Mouse (Mus musculus) G1E (cell line): ENCODE results near the gene Tep1. TPM values are rescaled to one million over a fixed set of nuclear protein-coding genes. Genes with fewer than 3 reads are reported as not detected.
A peak's percentile ranks its signal among the peaks of the same experiment; 100 is the strongest.

ENCODE experiments used
- ATAC-seq: 2 replicates; pipeline ENCODE4 v1.8.0; 2016; ENCODE audit warnings: mild to moderate bottlenecking; ENCODE audit not compliant: insufficient number of reproducible peaks, poor library complexity, low FRiP score, severe bottlenecking; ENCODE audit errors: extremely low read depth
- DNase-seq: peaks from one replicate; pipeline ENCODE4 v3.0.0; 2012; ENCODE audit warnings: low spot score
- H3K27me3 ChIP-seq: 2 replicates; pipeline ENCODE4 v1.6.1; 2012; ENCODE audit warnings: mild to moderate bottlenecking, low read length, inconsistent platforms; ENCODE audit not compliant: insufficient read depth
- H3K36me3 ChIP-seq: replicated peaks from 2 replicates; pipeline ENCODE3; 2012; ENCODE audit warnings: mild to moderate bottlenecking, inconsistent platforms
- H3K4me1 ChIP-seq: 2 replicates; pipeline ENCODE4 v1.6.1; 2012; ENCODE audit warnings: low read depth, low read length, inconsistent platforms, mixed read lengths; ENCODE audit not compliant: insufficient read depth
- H3K4me3 ChIP-seq: 2 replicates; pipeline ENCODE4 v1.5.1; 2012; ENCODE audit warnings: low read depth, mild to moderate bottlenecking, inconsistent platforms, low read length, moderate library complexity, mixed read lengths
- H3K9me3 ChIP-seq: replicated peaks from 2 replicates; pipeline ENCODE4 v1.6.1; 2012; ENCODE audit warnings: inconsistent platforms
- CTCF ChIP-seq: IDR thresholded peaks from 2 replicates; pipeline ENCODE4 v1.5.1; 2012; ENCODE audit warnings: low read depth, low read length, inconsistent platforms, mixed read lengths
- GATA1 ChIP-seq: IDR thresholded peaks from 2 replicates; pipeline ENCODE4 v1.6.1; 2012; ENCODE audit warnings: borderline replicate concordance, low read length, inconsistent platforms, mixed read lengths
- GATA2 ChIP-seq: IDR thresholded peaks from 2 replicates; pipeline ENCODE4 v1.6.1; 2012; ENCODE audit warnings: low read depth, low read length, inconsistent platforms, borderline replicate concordance
- POLR2AphosphoS5 ChIP-seq: IDR thresholded peaks from 2 replicates; pipeline ENCODE4 v1.6.1; 2012; ENCODE audit warnings: low read depth, low read length, inconsistent platforms; ENCODE audit not compliant: insufficient replicate concordance
- TAL1 ChIP-seq: conservative IDR thresholded peaks from 2 replicates; pipeline ENCODE4 v1.6.1; 2012; ENCODE audit warnings: low read depth, low read length, inconsistent platforms, mixed read lengths
- polyA plus RNA-seq: library from polyadenylated mRNA; stranded (reverse); fragments of >175 nt; gene quantifications from 2 replicates; pipeline ENCODE4 v1.2.3, GENCODE M21; 2012
- total RNA-seq, 2 experiments: library from RNA; stranded (forward) in 1 of 2; stranded (reverse) in 1 of 2; fragments of 200-1000 nt in 1 of 2; fragments of >200 nt in 1 of 2; fragmentation: Nextera tagmentation in 1 of 2; gene quantifications; 2 replicates each; pipeline ENCODE4 v1.2.3; 2014 to 2017

Gene Tep1
- total and polyA plus RNA-seq, 3 experiments, result 3.3 to 29.1 (median 17.0) TPM

DNA sequence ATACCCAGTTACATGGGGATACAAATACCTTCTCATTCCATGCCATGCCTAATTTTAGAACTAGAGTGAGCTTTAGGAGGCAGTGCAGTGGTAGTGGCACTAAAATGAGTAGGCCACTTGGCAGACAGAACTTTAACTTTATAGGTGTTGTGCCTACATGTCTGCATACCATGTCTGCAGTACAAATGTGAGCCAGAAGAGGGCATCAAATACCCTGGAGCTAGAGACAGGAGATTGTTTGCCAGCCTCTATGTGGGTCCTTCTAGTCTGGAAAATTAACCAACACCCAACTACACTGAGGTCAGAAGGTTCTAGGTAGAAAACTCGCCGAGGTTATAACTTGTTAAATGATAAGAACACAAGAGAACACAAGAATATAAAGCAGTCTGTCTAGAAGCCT lies 71.8 kb downstream of the Tep1 start:
- Histone ChIP-seq H3K36me3 (peaks cover 75% of the 10 kb centered on the region), H3K4me1 (peaks cover 38% of the 10 kb centered on the region), H3K4me3 (no peak overlapping the region), H3K27me3 (no peaks in the 10 kb centered on the region), H3K9me3 (no peaks in the 10 kb centered on the region)
- no peak for ATAC-seq
- DNase-seq, result no peak
- TF ChIP-seq GATA1 (no peak), CTCF (peak; percentile 31; the same call in 1 of the 2 replicates)

DNA sequence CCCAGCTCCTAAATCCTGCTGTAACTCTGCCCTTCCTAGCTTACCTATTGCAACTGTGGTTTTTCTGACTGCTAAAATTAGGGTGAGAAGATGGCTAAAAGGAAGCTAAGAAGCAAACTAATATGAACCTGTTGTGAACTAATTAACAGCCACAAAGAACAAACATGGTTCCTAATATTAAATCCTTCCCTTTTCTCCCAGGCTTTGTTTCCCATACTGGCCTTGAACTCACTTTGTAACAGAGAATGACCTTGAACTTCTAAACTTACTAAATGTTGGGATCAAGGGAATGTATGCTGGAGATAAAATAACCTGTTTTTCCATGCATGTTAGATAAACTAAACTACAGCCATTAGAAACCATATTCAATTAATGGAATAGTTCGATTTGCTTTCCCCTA lies 73.9 kb downstream of the Tep1 start:
- no peak overlapping the region for H3K4me3 ChIP-seq
- no peaks in the 10 kb centered on the region for H3K9me3 ChIP-seq
- DNase-seq (no peak), ATAC-seq (no peak)
- peaks cover 80% of the 10 kb centered on the region for H3K36me3 ChIP-seq
- H3K27me3 ChIP-seq, result no peaks in the 10 kb centered on the region
- H3K4me1 ChIP-seq, result peaks cover 23% of the 10 kb centered on the region
- TF ChIP-seq GATA2 (no peak), POLR2AphosphoS5 (no peak), TAL1 (no peak), CTCF (no peak), GATA1 (no peak)

DNA sequence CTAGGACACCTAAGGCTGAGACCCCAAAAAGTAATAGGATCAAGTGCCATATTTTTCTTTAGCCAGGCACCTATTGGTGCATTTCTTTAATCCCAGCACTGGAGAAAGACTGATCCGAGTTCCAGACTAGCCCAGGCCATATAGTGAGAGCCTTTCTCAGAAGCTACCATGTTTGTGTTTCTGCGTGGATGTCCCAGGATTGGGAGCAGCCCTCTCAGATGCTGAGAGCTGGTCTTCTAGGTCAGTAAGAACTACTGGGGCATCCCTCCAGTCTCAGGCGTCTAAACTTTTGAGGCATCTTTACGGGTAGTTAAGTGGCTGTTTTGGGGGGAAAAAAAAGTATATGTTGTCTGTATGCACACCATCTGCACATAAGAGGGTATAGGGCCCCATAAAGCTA lies 74.4 kb downstream of the Tep1 start:
- peaks cover 18% of the 10 kb centered on the region for H3K4me1 ChIP-seq
- no peak for DNase-seq
- H3K27me3 ChIP-seq, result no peaks in the 10 kb centered on the region
- ATAC-seq, result no peak
- H3K9me3 ChIP-seq, result no peaks in the 10 kb centered on the region
- no peak for TF ChIP-seq GATA1
- no peak for TF ChIP-seq TAL1
- TF ChIP-seq CTCF, result no peak
- no peak for TF ChIP-seq GATA2
- no peak for TF ChIP-seq POLR2AphosphoS5
- peaks cover 79% of the 10 kb centered on the region for H3K36me3 ChIP-seq
- no peak overlapping the region for H3K4me3 ChIP-seq

DNA sequence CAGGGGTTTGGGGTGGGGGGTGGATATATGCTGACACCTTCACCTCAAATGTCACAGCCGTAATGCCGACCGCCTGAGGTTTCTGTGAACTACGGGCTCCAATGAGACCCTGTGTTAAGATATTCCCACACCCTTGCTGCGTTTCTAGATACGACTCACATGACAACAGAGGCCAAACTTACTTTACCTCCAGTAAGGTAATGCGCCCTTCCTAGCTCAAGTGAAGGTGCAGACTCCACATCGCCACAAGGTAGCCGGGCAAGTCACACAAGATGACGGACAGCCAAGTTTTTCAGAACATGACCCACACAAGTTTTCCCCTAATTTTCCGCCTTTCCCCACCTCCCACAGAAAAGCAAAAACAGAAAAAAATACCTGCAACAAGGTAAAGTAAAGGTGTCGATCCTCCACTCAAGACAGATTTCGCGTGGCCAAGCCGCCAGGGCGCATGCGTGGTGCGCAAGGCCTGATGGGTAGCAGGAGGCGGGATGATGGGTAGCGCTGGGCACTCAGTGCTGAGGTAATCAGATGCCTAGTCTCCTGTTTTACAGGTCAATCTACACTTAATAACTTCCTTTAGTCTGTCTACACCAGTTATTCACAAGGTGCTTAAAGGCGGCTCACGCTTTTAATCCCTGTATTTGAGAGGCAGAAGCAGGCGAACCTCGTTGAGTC lies 75.0 kb downstream of the Tep1 start:
- no peak for TF ChIP-seq CTCF
- H3K4me3 ChIP-seq, result no peak overlapping the region
- DNase-seq (no peak), ATAC-seq (no peak)
- no peaks in the 10 kb centered on the region for H3K9me3 ChIP-seq
- peaks cover 79% of the 10 kb centered on the region for H3K36me3 ChIP-seq
- peaks cover 15% of the 10 kb centered on the region for H3K4me1 ChIP-seq
- no peaks in the 10 kb centered on the region for H3K27me3 ChIP-seq

DNA sequence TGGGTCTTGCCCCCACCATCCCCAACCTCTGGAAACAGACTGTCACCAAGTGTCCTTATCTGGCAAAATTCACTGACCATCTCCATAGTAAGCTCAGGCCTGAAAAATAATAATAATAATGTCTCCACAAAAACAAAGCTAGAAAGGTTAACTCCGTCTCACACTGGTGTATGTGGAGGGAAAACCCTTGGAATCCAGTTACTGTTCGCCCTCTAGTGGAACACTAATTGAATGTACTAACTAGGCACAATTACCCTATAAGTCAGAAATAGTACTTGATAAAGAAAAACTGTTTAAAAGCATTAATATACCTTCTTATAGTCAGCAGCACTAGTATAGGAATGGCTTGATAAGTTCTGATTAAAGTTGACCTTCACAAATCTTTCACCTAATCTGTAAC lies 82.2 kb downstream of the Tep1 start:
- Histone ChIP-seq H3K4me1 (peaks cover 11% of the 10 kb centered on the region), H3K36me3 (peaks cover 49% of the 10 kb centered on the region), H3K27me3 (no peaks in the 10 kb centered on the region), H3K4me3 (no peak overlapping the region), H3K9me3 (no peaks in the 10 kb centered on the region)
- TF ChIP-seq TAL1, result no peak
- TF ChIP-seq CTCF, result no peak
- TF ChIP-seq POLR2AphosphoS5, result no peak
- no peak for TF ChIP-seq GATA2
- ATAC-seq (no peak), DNase-seq (no peak)

DNA sequence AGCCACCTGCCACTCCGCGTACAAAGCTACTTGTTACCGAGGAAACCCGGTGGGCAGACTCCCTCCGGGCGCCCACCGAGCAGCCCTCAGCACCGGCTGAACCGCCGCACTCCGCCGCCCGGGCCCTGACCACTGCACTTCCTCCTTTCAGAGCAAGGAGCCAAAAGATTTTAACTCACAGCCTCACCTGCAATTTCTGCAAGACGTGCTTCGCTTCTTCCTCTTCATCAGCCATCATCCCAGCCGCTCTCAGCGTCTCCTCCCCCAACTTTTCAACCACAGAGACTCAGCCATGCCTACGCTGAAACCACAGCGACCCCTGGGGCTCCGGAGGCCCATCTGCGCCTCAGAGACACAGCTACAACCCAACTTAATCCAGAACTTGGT lies 85.1 kb downstream of the Tep1 start, which contains the start of gene Ttc5:
Ttc5 (minus strand) TSS at position 269 of the 387 bp plus-strand sequence.
- DNase-seq (peak; percentile 66), ATAC-seq (peak; percentile 70)
- no peaks in the 10 kb centered on the region for H3K9me3 ChIP-seq
- H3K36me3 ChIP-seq, result peaks cover 47% of the 10 kb centered on the region
- H3K4me3 ChIP-seq, result peak within 1 kb of the TSS; percentile 87
- no peaks in the 10 kb centered on the region for H3K27me3 ChIP-seq
- TF ChIP-seq GATA2 (no peak), CTCF (peak; percentile 72; the same call in 1 of the 2 replicates)
- H3K4me1 ChIP-seq, result peaks cover 16% of the 10 kb centered on the region

DNA sequence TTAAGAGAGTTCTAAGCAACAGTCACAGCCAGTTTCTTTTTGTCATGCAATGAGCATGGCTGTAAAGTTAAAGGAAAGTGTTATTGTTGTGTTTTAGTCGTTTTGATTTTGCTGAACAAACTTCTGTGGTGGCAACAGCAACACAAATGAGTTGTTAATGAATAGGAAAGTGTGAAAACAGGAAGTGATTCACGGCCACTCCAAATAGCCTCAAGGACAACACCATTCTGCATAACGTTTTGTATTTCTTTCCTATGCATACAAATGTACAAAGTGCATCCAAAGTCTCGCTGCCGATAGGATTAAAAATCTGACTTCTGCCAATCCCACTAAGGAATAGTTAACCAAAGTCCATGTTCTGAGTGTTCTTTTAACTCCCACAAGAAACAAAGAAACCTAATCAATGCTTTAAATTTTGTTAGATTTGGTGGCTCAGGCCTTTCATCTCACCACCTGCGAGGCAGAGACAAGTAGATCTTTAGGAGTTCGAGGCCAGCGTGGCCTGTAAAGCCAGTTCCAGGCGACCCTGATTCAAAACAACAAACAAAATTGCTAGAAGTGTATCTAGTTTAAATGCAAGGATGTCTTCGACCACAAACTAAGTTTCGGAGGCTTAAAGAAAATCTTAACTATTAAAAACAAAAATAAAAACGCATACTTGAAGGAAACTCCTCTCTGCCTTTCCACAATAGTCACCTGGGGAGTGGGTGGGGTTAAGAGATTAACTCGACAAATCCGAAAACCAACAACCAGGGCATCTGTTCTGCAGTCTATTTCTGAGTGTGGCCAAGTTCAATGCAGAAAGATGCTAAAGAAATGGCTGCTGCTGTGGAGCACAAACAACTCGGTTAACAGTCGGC lies 85.7 kb downstream of the Tep1 start:
- Histone ChIP-seq H3K4me1 (peaks cover 16% of the 10 kb centered on the region), H3K36me3 (peaks cover 42% of the 10 kb centered on the region), H3K4me3 (peak overlapping the region; percentile 87), H3K9me3 (no peaks in the 10 kb centered on the region), H3K27me3 (no peaks in the 10 kb centered on the region)
- no peak for TF ChIP-seq GATA2
- DNase-seq (no peak), ATAC-seq (no peak)
